ENCODE assay signal across 2 mouse cellular contexts in genomic region chr5:134964655-134965054, GRCm38 (mm10).
TF ChIP-seq lines count a peak whose summit lies in the region.

No protein-coding gene starts in this region.

TF ChIP-seq in CH12.LX, 34 proteins besides CTCF, POLR2A, EP300 and RAD21:
- TF ChIP-seq SMC3 (IDR thresholded peaks at IDR 0.05; ENCODE audit: low read depth, low read length), result peak; percentile 29; the same call in 1 of the 2 replicates

TF ChIP-seq in MEL, 35 proteins besides CTCF, POLR2A, EP300 and RAD21:
- 0 out of 2 replicates have a peak, but pooled peaks have one; percentile 5 for TF ChIP-seq SMC3 (IDR thresholded peaks at IDR 0.05; ENCODE audit: low read depth, low read length)
TF ChIP-seq in MEL: peak in this region for 1; not testable (repeated sequence) for 34.
